Mouse (Mus musculus) liver, adult 2 months (tissue): Measurements from ENCODE around the gene Apba3. TPM values are rescaled to one million over a fixed set of nuclear protein-coding genes. Genes with fewer than 3 reads are reported as not detected.

ENCODE experiments used
- DNase-seq: peaks from one replicate; pipeline ENCODE4 v3.0.0-alpha.2; 2011; ENCODE audit warnings: low read depth, low spot score; ENCODE audit errors: extremely low read depth
- H3K27ac ChIP-seq: fragments of 200-500 bp; replicated peaks from 2 replicates; pipeline ENCODE4 v1.5.1; 2012; ENCODE audit warnings: low read depth, mild to moderate bottlenecking, control low read depth, inconsistent platforms, low read length; ENCODE audit not compliant: insufficient read depth
- H3K27me3 ChIP-seq: fragments of 200-500 bp; 2 replicates; pipeline ENCODE4 v1.6.1; 2012; ENCODE audit warnings: mild to moderate bottlenecking, moderate library complexity, low read length, inconsistent platforms; ENCODE audit not compliant: control insufficient read depth, insufficient read depth
- H3K36me3 ChIP-seq: fragments of 200-500 bp; 2 replicates; pipeline ENCODE4 v1.6.1; 2012; ENCODE audit warnings: low read length, inconsistent platforms; ENCODE audit not compliant: control insufficient read depth, insufficient read depth
- H3K4me1 ChIP-seq: fragments of 200-500 bp; 2 replicates; pipeline ENCODE4 v1.6.1; 2011; ENCODE audit warnings: low read length; ENCODE audit not compliant: control insufficient read depth, insufficient read depth
- H3K4me3 ChIP-seq: fragments of 200-500 bp; 2 replicates; pipeline ENCODE4 v1.5.1; 2011; ENCODE audit warnings: low read depth, mild to moderate bottlenecking, control low read depth, low read length, moderate library complexity; ENCODE audit not compliant: insufficient read depth
- H3K79me2 ChIP-seq: fragments of 200-500 bp; 2 replicates; pipeline ENCODE4 v1.6.1; 2012; ENCODE audit warnings: inconsistent platforms, mild to moderate bottlenecking, low read length, moderate library complexity; ENCODE audit not compliant: control insufficient read depth, insufficient read depth
- H3K9ac ChIP-seq: fragments of 200-500 bp; 2 replicates; pipeline ENCODE4 v1.6.1; 2012; ENCODE audit warnings: low read depth, mild to moderate bottlenecking, control low read depth, inconsistent platforms, low read length
- CTCF ChIP-seq: fragments of 200-500 bp; IDR thresholded peaks from 2 replicates; pipeline ENCODE4 v1.5.1; 2011; ENCODE audit warnings: low read depth, low read length, control low read depth
- POLR2A ChIP-seq: fragments of 200-500 bp; IDR thresholded peaks from 2 replicates; pipeline ENCODE4 v1.6.1; 2011; ENCODE audit warnings: low read length, control low read depth; ENCODE audit not compliant: insufficient read depth; ENCODE audit errors: extremely low read depth
- WGBS: fragments of 180-500 bp; shearing (Covaris S2); methylation state at CpG from one replicate; pipeline ENCODE4 v1.1.7; 2018; 5-methylcytosine and 5-hydroxymethylcytosine counted together
- polyA plus RNA-seq: library from polyadenylated mRNA; depleted of rRNA; stranded (reverse); fragments of >200 nt; gene quantifications from 2 replicates; pipeline ENCODE4 v1.2.3, GENCODE M21; 2012
- total RNA-seq: library from RNA; depleted of rRNA; stranded (reverse); fragments of >200 nt; gene quantifications from 2 replicates; pipeline ENCODE4 v1.2.3, GENCODE M21; 2014

Apba3 gene
- total and polyA plus RNA-seq, 2 experiments, result 30.5 to 143 TPM

GRCm38 (mm10) chr10:81284719-81285118 is 18.0 kb downstream of the Apba3 start:
- Histone ChIP-seq H3K36me3 (peaks cover 2% of the 10 kb centered on the region; the same call in 1 of the 2 replicates), H3K79me2 (peaks cover 19% of the 10 kb centered on the region; the same call in 1 of the 2 replicates), H3K27me3 (no peaks in the 10 kb centered on the region), H3K27ac (no peak overlapping the region), H3K4me3 (no peak overlapping the region), H3K4me1 (peaks cover 13% of the 10 kb centered on the region; the same call in 1 of the 2 replicates), H3K9ac (no peak overlapping the region)
- no peak for TF ChIP-seq CTCF
- TF ChIP-seq POLR2A, result no peak
- WGBS, result 62% methylated on average over 17 of the region's 17 CpGs
- DNase-seq, result no peak

GRCm38 (mm10) chr10:81285694-81286450 is 19.1 kb downstream of the Apba3 start:
- TF ChIP-seq CTCF (no peak), POLR2A (no peak)
- 17% methylated on average over 54 of the region's 54 CpGs for WGBS
- 0 out of 2 replicates have a peak overlapping the region, but pooled peaks have one; percentile 5 for H3K27ac ChIP-seq

GRCm38 (mm10) chr10:81286586-81286985 is 19.8 kb downstream of the Apba3 start:
- no peak overlapping the region for H3K9ac ChIP-seq
- H3K27me3 ChIP-seq, result no peaks in the 10 kb centered on the region
- H3K4me3 ChIP-seq, result no peak overlapping the region
- peak; percentile 86 for DNase-seq
- H3K27ac ChIP-seq, result peak overlapping the region; percentile 5; the same call in 1 of the 2 replicates
- peaks cover 19% of the 10 kb centered on the region; the same call in 1 of the 2 replicates for H3K79me2 ChIP-seq
- WGBS, result 13% methylated on average over 6 of the region's 6 CpGs
- peaks cover 24% of the 10 kb centered on the region for H3K4me1 ChIP-seq
- no peaks in the 10 kb centered on the region for H3K36me3 ChIP-seq
- TF ChIP-seq POLR2A, result no peak
- no peak for TF ChIP-seq CTCF

More at GRCm38 (mm10) chr10:81285694-81286450, 19.1 kb downstream of the Apba3 start:
- Histone ChIP-seq H3K27me3 (no peaks in the 10 kb centered on the region), H3K4me3 (peak overlapping the region; percentile 42), H3K79me2 (peaks cover 19% of the 10 kb centered on the region; the same call in 1 of the 2 replicates), H3K36me3 (no peaks in the 10 kb centered on the region), H3K9ac (peak overlapping the region; percentile 33; the same call in 1 of the 2 replicates), H3K4me1 (peaks cover 20% of the 10 kb centered on the region; the same call in 1 of the 2 replicates)
- no peak for DNase-seq

GRCm38 (mm10) chr10:81287513-81288157 is 20.9 kb downstream of the Apba3 start:
- Histone ChIP-seq H3K36me3 (no peaks in the 10 kb centered on the region), H3K4me1 (peaks cover 24% of the 10 kb centered on the region), H3K9ac (no peak overlapping the region), H3K79me2 (peaks cover 19% of the 10 kb centered on the region; the same call in 1 of the 2 replicates), H3K27me3 (no peaks in the 10 kb centered on the region), H3K4me3 (no peak overlapping the region), H3K27ac (no peak overlapping the region)
- DNase-seq, result no peak
- TF ChIP-seq POLR2A (no peak), CTCF (peak; percentile 88)
- 77% methylated on average over 8 of the region's 8 CpGs for WGBS

- peak; percentile 69 for TF ChIP-seq CTCF
- no peak for TF ChIP-seq POLR2A
- H3K79me2 ChIP-seq, result peaks cover 25% of the 10 kb centered on the region; the same call in 1 of the 2 replicates
- no peak overlapping the region for H3K27ac ChIP-seq
- H3K9ac ChIP-seq, result no peak overlapping the region
- no peak for DNase-seq
- no peaks in the 10 kb centered on the region for H3K27me3 ChIP-seq
- no peak overlapping the region for H3K4me3 ChIP-seq
- no peaks in the 10 kb centered on the region for H3K36me3 ChIP-seq
- 61% methylated on average over 6 of the region's 6 CpGs for WGBS
- H3K4me1 ChIP-seq, result peaks cover 27% of the 10 kb centered on the region
These were observed 21.8 kb downstream of the Apba3 start for GRCm38 (mm10) chr10:81288601-81289000.
